Mouse (Mus musculus): Measurements from ENCODE around the gene Cstl1. TPM values are rescaled to one million over a fixed set of nuclear protein-coding genes. Genes with fewer than 3 reads are reported as not detected.
"Not testable (repeated sequence)": the region's sequence is repeated elsewhere in the genome, so short reads cannot be mapped to it uniquely, and the experiment has no call there.

Gene Cstl1
- total RNA-seq (2017): not detected in 3 replicates

DNA sequence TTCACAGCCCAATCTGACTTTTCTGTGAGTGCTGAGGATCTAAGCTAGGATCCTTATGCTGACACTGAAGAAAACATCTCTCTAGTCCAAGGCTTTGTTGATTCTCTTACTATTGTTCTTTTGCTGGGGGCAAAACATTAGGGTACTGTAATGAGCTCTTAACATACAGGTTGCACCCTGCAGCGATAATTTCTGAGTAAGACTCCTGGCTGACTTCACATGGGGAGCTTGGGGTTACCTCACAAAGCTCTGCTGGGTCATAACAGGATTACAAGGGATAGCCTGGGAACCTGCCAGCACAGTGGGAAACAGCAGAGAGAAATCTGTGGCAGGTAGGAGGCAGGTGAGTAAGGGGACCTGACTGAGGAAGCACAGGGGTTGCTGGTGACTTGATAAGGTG lies at the start of gene Cstl1:
TSS of gene Cstl1 (plus strand) at position 301 of the 400 bp plus-strand sequence.
- no peak for ATAC-seq (replicated peaks; ENCODE audit: insufficient number of reproducible peaks, low FRiP score, low TSS enrichment, poor library complexity, severe bottlenecking)

DNA sequence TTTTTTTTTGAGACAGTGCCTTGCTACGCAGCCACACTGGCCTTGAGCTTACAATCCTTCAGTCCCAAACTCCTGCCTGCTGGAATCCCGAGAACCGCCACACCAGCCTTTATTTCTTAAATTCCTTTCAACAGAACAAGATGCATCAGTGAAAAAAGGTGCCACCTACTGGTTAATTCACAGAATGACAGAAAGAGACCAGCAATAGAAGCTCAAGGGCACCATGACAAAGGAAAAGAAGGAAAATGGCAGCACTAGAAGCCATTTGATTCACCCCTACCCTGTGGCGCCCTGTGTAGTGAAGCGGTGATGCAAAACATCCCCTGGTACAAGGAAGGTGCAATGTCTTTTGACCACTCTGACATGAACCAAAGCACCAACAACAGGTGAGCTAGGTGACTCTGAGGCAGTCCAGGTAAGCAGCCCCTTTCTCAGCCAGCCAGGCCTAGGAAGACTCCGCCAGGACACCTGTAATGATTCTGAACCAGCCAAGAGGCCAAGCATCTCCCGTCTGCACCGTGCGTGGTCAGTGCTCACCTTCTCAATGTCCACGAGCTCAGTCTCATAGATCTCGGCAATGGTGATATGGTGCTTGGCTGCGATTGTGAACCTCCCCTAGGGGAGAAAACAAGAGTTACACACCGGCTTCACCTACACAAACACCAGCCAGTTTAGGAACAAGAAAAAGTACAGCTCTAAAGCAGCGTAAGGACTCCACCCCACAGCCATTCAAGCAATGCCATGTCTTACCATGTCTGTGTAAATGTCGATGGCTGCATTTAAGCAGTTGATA lies 43.6 kb upstream of the Cstl1 start:
- ATAC-seq (replicated peaks; ENCODE audit: insufficient number of reproducible peaks, low FRiP score, low TSS enrichment, poor library complexity, severe bottlenecking): no peak

DNA sequence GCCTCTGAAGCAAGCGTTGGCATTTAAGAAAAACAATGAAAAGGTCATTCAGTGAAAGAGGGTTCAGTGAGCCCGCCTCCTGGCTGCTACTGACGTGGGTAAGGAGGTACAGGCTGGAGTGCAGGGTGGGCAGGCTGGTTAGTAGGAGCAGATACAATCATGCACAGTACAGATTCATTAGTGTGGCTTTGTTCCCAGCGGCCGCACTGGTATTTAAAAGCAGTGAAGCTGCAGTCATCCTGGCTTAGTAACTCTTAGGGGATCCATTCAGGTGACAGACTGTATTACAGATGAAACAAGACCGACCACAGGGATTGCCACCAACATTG lies 43.0 kb upstream of the Cstl1 start:
- ATAC-seq (replicated peaks; ENCODE audit: insufficient number of reproducible peaks, low FRiP score, low TSS enrichment, poor library complexity, severe bottlenecking): no peak

DNA sequence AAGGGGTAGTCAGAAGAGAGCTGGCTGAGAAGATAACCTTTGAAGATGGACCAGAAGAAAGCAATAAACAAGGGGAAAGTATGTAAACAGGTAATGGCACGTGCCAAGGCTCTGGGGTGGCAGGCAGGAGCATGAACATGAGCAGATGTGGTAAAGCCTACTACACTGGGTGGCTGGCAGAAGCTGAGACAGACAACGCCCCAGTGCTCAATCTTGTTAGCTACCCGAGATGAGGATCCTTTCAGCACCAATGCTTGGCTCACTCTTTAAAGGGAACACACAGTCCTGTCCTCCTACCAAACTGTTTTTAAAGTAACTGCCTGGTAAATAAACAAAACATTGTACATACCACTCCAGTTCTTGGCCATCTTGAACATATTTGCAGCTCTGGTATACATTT lies 37.8 kb upstream of the Cstl1 start:
- ATAC-seq (replicated peaks; ENCODE audit: insufficient number of reproducible peaks, low FRiP score, low TSS enrichment, poor library complexity, severe bottlenecking): no peak

DNA sequence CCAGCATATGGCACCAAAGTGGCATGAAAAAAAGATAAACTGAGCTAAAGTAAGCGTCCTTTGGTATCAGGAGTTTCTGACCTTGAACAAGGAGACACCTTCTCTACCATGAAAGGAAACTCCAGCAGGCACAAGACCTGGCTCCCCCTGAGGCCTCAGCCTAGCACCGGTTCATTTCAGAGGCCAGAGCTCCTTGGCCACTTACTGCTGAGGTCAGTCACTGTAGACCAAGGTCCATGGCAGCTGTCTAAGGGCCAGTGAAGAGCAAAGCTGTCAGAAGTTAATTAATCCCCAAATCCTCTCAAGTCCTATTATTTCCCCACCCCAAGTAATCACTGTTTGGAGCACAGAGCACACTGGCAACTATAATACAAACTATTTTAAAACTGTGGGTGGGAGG lies 33.1 kb upstream of the Cstl1 start:
- ATAC-seq (replicated peaks; ENCODE audit: insufficient number of reproducible peaks, low FRiP score, low TSS enrichment, poor library complexity, severe bottlenecking): no peak

DNA sequence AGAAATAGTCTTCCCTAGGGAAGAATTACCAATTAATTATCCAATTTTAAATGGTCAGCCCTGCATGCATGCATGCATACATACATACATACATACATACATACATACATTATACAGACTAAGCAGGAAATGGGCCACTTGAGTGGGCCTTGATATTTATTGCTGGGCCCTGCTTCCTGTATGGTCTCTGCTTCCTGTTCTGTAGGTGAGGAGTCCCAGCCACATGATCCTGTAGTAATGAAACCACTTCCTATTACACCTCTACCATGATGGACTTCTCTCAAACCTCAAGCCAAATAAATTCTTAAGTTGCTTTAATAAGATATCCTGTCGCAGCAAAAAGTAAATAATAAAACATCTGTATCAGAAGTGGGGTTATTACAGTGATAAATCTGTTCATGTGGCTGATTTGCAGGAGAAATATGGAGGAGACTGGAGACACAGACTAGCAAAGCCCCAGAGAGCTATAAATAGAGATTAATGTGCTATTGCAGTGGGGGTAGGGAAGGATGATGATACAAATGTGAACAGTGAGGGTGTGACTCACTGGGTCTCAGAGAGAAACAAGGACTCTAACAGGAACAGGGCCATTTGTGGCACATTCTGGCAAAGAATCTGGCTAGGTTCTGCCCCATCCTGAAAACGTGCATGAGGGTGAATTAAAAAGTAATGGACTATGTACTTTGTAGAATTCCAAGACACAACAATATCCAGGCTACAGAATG lies 30.7 kb upstream of the Cstl1 start:
- ATAC-seq (replicated peaks; ENCODE audit: insufficient number of reproducible peaks, low FRiP score, low TSS enrichment, poor library complexity, severe bottlenecking): no peak

DNA sequence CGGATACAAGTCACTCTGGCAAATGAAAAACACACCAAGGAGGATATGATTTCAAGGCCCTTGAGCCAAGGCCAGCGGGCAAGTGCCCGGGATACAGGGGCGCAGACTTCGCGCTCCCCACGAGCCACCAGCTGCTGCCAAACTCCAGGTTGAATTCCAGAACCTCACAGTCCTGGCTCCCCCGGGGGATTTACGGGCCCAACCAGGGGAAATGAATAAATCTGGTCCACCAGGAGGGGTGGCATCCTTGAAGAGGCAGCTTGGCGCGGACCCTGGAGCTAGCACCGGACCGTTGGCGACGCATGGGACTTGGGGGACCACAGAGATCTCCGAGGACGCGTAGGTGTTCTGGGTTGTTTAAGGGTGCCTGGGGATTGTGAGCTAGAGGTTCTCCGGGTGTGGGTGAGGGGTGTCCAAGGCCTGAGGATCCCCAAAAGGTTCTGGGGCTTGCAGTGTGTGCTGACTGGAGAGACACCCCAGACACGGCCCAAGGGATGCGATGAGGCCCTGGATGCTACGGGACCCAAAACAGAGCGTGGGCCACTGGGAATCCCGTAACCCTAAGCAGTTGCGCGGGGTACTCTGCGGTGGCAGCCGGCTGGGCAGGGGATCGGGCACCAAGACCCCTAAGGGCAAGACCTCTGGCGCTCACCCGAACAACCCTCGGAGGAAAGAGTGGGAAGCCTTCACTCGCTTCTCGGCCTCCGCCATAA lies 18.4 kb upstream of the Cstl1 start:
- peak; percentile 45; the same call in 1 of the 2 replicates for ATAC-seq (replicated peaks; ENCODE audit: insufficient number of reproducible peaks, low FRiP score, low TSS enrichment, poor library complexity, severe bottlenecking)

DNA sequence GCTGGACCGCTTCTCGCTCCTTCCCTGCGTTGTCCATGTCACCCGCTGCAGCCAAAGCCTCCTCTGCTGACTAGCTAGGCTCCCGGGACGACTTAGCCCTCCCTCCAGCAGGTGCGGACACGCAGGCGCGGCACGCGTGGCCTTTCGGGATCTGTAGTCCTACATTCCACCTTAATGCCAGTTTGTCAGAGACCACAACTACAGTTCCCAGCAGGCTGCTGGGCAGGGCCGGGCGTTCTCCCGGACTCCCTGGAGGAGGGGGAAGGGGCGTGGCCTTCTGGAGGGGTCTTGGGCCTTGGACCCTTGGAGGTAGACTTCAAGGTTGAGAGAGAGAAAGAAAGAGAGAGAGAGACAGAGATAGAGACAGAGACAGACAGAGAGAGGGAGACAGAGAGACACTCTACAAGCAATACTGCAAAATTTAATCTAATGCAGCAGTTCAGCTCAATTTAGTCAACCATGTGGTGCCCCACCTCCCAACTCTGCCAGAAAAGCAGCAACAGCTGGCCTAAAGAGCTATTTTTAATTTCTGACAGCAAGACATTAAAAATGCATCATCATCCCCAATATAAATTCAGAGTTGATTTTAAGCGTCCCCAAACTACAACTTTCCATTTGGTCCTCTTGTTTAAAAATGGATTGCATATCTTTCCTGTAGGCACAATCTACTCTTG lies 17.7 kb upstream of the Cstl1 start, which contains the start of gene Napb:
TSS of gene Napb (minus strand) at position 141 of the 674 bp plus-strand sequence.
- ATAC-seq (replicated peaks; ENCODE audit: insufficient number of reproducible peaks, low FRiP score, low TSS enrichment, poor library complexity, severe bottlenecking): peak; percentile 56

DNA sequence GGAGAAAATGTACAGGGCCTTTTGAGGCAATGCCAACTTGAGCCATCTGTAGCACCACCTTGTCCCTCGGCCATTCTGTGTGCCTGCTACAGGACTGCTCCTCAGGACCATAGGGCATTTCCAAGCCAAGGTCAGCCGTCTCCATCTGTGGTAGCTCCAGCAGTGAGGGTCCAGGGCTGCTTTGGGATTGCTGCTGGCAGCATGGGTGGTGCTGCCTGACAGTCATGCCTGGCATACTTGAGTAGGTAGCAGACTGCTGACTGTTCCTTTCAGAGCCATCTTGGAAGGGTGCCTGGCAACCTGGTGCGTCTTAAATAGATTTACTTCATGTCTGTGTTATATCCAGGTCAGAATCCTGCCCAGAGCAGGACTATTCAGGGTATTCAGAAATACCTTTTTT lies 7.2 kb upstream of the Cstl1 start:
- 0 out of 2 replicates have a peak, but pooled peaks have one; percentile 27 for ATAC-seq (replicated peaks; ENCODE audit: insufficient number of reproducible peaks, low FRiP score, low TSS enrichment, poor library complexity, severe bottlenecking)

DNA sequence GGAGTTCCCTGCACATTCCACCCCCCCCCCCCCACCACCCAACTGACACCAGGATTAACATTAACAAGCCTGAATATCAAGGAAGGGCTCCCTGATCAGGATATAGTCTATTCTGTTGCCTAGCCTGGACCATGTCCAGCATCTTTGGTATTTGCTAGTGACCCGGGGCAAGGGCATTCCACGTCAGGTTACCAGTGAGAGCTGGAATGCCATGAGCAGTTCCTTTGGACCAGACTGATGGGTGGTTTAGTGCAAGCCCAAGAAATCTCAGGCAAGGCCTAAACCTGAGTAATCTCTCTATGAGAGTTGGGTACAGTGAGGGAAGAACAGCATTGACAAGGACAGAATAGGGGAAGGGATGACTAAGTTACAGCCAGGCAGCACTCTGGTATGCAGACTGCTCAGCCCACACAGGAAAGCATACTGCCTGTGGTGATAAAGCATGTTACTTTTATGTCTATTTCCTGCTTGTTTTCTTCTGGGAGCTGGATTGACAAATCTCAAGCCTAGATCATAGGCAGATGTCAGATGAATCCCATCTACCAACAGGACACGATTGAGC lies 6.2 kb upstream of the Cstl1 start:
- ATAC-seq (replicated peaks; ENCODE audit: insufficient number of reproducible peaks, low FRiP score, low TSS enrichment, poor library complexity, severe bottlenecking): no peak

DNA sequence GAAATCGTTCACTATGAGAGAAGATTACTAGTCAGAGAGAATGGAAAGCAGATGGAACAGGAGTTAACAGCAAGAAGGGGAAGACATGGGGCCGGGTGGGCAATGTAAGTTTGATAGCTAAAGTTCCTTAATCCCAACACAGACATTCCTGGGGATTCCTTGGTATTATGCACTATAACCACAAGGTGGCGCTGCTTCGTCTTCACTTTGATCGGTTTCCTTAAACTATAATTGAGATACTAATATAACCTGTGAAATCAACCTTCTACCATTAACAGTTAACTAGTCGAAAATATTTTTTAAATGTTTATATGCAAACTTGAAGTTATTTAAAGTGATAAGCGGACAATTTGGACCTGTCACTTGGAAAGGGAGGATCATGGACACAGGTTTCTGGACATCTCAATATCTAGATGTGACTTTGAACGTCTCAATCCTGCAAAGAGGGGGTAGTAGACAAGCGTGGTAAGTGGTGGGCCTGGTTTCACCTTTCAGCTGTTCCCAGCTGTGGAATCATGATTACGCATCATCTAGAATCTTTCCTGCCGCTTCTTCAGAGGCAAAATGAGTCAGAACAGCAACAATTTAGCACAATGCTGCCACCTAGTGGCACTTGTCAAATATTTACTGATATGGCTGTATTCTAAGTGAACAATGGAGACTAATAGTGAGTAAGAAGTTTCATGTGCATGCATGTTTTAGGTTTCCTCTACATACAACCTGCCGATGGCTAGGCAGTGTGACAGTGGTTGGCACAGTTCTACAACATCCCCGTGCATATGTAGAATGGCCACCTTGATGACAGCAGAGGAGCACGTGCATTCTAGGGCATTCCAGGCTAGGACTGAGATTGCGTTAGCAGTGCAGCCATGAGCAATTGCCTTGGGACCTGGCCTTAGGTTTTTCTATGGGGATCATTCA lies 2.0 kb downstream of the Cstl1 start:
- ATAC-seq (replicated peaks; ENCODE audit: insufficient number of reproducible peaks, low FRiP score, low TSS enrichment, poor library complexity, severe bottlenecking): peak; percentile 63

DNA sequence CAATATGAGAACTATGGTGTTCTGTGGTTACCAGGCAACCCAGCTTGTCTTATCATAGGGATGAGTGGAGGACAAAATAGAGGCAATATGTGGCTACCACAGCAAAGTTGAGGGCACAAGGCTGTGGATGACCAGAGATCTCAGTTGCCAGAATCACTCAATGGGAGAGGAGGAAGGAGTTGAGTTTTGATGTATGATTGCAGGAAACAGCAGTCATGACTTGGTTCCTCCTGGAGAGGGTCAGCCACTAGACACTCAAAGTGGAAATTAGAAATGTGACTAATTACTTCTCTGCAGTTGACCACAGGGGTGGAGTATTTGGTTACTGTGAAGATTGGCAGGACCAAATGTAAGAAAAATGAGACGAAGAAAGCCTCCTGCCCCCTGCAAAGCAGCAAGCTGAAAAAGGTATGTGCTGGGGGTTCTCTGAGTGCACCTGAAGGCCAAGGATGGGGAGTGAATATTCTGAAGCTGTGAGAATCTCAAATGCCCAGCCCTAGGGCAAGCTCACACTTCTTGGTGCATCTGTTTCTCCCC lies 4.2 kb downstream of the Cstl1 start:
- no peak for ATAC-seq (replicated peaks; ENCODE audit: insufficient number of reproducible peaks, low FRiP score, low TSS enrichment, poor library complexity, severe bottlenecking)

DNA sequence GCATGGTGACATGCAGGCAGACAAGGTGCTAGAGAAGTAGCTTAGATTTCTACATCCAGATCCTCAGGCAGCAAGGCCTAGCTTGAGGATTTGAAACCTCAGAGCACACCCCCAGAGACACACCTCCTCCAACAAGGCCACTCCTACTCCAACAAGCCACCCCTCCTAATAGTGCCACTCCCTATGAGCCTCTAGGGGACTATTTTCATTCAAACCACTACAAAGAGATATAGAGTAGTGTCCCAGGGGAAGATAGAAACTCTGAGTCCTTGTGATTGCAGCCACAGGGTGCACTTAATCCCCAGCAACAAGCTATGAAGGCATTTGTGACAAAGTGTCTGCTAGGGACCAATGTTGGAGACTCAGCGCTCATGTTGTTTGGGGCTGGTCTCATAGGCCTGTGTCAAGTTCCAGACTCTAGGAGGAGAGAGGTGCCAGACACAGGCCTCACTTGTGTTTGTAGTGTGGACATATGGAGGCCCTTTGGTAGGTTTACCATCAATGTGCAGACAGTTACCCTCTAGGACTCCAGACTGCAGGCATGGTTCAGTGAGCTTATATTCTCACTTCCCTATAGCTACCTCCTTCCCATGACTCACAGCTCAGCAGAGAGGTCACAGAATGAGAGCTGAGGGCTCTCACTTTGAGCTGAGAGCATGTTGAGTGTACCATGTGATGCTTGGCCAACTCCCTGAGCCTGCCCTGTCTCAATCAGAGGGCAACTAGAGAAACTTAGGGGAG lies 13.7 kb downstream of the Cstl1 start:
- ATAC-seq (replicated peaks; ENCODE audit: insufficient number of reproducible peaks, low FRiP score, low TSS enrichment, poor library complexity, severe bottlenecking): peak; percentile 85

DNA sequence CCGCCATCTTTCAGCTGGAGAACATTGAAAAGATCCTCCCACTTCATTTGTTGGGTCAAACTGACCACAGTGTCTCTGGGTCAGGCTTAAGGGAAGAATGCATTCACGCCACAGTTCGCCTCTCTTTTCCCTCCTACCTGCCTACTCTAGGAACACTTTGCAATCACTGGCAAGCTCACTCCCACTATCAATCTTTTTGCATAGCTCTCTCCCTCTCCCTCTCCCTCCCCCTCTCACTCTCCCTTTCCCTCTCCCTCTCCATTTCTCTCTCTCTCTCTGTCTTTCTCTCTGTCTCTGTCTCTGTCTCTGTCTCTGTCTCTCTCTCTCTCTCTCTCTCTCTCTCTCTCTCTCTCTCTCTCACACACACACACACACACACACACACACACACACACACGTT lies 21.2 kb downstream of the Cstl1 start, which contains the start of gene Cst11:
TSS of gene Cst11 (minus strand) at position 101 of the 400 bp plus-strand sequence.
- not testable (repeated sequence) for ATAC-seq (replicated peaks; ENCODE audit: insufficient number of reproducible peaks, low FRiP score, low TSS enrichment, poor library complexity, severe bottlenecking)

DNA sequence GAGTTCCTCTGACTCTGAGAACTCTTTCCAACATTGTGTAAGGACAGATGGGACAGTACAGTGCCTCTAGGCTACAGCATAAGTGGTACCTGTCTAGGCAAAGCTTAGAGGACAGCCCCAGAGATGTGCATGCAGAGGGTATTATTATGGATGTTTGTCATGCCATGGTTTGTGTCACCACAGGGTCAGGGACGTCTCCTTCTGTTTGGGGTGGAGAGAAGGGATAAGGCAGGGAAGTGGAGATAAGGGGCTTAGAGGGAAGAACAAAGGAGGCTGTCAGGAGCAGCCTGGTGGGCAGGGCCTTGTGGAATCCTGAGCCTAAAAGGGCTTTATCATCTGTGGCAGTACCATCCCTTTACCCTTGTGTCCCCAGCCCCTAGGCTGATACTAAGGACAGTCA lies 31.6 kb downstream of the Cstl1 start, which contains the start of gene 8030411F24Rik:
TSS of gene 8030411F24Rik (plus strand) at position 301 of the 400 bp plus-strand sequence.
- ATAC-seq (replicated peaks; ENCODE audit: insufficient number of reproducible peaks, low FRiP score, low TSS enrichment, poor library complexity, severe bottlenecking): no peak

DNA sequence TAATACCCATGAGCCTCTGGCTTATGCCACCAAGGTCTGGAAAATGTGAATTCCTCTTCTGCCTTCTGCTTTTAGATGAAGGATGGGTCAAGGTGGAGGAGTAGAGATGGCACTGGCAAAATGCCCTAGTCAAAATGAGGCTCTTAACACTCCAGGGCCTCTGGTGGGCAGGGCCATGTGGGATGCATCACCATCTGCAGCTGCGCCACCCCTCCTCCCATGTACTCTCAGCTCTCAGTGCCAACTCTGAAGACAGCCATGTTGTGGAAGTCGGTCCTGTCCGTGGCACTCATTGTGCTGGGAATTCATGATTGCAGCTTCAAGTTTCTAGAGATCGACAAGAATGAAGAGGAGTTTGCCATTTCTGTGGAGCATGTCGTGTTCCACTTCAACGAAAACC lies 39.0 kb downstream of the Cstl1 start, which contains the start of gene Cst12:
TSS of gene Cst12 (plus strand) at position 220 of the 400 bp plus-strand sequence.
- no peak for ATAC-seq (replicated peaks; ENCODE audit: insufficient number of reproducible peaks, low FRiP score, low TSS enrichment, poor library complexity, severe bottlenecking)

DNA sequence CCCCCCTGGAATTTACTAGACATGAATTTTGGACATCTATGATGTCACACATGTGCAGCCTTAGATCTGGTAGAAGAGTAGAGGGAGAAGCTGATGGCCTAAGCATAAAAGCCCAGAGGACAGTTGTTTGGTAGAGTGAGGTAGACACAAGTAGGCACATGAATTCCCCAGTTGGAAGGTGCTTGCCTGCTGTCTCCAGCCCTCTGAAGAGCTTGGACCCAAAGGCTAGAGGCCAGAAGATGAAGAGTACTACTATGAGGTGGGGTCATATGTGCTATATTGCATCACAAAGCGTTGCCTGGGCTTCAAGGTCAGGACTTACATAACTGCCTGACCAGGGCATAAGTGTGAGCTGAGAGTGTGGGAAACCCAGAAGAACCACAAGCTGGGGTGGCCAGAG lies 48.3 kb downstream of the Cstl1 start, which contains the start of gene Cst8:
TSS of gene Cst8 (plus strand) at position 301 of the 400 bp plus-strand sequence.
- ATAC-seq (replicated peaks; ENCODE audit: insufficient number of reproducible peaks, low FRiP score, low TSS enrichment, poor library complexity, severe bottlenecking): no peak
